Mouse (Mus musculus) frontal cortex, postnatal 25 days (tissue): ENCODE measurements around the gene Duxbl1.
"Not testable (repeated sequence)": the region's sequence is repeated elsewhere in the genome, so short reads cannot be mapped to it uniquely, and the experiment has no call there.

Source experiments
- DNase-seq, 2 experiments: peaks; one replicate each; pipeline ENCODE4 v3.0.0; 2022; ENCODE audit warnings: low spot score in 2 of 2

Gene Duxbl1

DNA sequence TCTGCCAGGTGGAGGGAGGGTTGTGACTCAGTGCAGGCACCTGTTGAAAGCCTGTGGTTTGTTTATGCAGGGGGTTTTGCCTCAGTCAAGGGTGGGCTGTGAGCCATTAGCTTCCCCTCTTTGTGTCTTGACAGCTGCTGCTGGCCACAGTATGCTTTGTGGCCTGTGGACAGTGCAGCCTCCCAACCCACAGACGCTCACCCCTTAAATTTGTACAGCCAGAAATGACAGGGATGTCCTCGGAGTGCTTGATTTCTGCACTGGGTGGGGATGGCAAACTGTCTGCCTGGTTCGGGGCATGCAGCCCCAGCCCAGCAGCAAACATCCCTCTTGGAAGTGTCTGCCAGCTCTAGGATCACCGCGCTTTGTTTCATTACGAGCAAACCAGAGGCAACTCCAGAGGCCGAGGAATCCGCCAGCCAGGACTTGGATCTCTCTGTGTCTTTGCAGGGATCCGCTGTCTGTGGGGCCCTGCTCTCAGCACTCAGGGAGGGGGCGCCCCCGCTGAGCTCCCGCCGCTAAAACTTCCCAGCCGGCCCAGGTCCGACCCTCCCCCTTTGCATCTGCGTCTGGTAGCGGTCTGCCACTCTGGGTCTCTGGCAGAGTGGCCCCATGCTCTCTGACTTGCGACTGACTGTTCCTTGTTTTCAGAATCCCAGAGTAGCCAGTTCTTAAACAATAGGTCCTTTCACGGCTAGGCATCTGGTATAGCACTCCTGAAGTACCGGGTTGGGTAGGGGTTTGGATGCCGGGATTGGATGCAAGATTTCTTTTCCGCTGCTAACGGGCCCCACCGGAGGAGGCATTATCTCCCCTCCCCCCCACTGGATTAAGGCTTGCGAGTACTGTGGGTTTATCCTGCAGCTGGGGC is at the start of gene Duxbl1:
Gene Duxbl1 (plus strand): TSS at position 207 of the 871 bp plus-strand sequence.
- DNase-seq, result not testable (repeated sequence)

DNA sequence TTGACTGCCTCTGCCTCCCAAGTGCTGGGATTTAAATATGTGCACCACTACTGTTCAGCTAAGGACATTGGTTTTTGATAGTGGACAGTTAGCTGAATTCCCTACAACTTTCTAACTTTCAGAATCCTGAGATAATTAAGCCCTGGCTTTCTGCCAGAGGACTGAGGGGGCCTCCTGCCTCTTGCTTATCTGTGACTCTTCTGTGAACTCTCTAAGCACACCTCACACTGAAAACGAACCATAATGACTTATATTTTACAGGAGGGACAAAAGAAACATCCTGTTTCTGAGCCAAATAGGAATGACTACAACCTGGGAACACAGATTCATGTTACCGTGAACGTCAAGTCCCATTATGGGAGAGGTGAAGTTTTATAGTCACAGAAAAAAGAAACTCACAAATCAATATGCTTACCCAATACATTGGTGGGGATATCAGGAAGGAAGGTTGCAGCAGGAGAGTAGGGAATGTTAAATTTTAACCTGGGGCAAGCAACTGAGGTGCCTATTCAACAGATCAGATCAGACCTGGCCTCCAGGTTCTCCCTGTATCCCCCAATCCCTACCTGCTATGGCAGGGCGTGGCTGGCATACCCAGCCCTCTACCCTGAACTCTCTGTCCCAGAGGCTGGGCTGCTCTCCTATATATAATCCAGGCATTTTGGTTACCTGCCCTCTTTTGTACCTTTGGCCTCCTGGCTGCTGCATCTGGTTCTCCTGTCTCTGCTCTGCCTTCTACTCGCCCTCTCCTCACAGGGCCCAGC is 41.3 kb upstream of the Duxbl1 start:
- DNase-seq, result not testable (repeated sequence)

DNA sequence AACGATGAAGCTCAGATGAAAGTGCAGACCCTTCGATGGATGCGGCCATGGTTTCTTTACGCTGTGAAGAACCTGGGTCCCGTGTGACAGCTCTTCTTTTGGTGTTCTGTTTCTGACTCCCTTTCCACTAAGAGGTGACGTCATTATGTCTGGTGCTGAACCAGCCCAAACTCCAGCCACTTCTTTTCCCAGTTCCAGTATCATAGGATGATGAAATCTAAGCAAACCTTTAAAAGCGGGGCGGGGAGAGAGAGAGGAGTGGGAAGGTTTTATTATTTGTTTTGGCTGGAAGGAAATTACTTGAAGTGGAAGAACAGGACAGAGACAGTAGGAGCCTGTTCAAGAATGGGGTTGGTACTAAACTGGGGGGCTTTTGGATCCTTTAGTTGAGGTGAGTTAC is 40.4 kb upstream of the Duxbl1 start, which contains the start of gene Cphx1:
Gene Cphx1 (plus strand): TSS at position 301 of the 400 bp plus-strand sequence.
- DNase-seq, result not testable (repeated sequence)

DNA sequence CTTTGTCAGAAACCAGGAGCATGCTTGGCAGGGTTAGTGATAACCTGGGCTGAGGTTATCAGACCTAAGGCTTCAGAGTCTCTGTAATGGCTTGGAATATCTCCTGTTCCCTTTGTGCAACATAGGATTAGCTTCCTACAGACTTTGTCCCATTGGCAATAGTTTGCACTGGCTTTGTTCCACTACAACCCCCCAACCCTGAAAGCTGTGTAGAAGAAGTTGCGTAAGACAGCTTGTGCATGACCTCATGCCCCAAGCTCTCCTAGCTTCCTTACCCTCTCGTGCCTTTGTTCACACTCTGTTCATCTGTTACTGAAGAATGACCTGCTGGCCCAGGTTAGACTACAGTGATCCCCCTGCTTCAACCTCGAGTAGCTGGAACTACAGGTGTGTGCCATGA is 20.5 kb upstream of the Duxbl1 start:
- DNase-seq, result not testable (repeated sequence)

DNA sequence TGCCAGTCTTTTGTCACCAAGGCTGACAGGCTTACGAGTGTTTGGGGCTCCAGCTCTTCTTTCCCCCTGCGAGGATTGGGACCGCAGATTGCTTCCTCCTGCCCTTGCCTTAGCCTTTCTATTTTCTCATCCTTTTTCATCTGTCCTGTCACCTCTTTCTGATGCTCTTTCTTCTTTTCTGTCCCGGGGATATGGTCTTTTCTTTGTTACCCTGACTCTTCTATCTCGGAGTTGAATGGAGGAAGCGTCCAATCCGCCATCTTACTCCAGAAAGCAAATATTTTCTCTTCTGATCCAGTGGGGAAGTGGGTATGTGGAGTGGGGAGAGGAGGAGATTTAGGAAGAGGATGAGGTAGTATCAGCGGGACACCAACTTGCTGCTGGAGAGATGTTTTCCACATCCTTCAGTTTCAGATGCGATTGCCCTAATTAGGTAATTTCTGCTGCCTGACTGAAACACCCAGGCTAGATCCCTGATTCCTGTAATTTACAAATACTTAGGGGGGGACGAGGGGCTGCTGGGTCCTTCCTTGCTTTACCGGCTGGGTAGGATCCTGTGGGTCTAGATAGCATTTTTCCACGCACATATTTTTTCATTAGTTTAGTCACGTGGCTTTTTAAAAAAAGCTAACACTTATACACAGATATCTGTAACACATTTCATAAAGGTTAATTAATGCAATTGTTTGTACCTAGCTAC is 1.0 kb downstream of the Duxbl1 start:
- DNase-seq, result not testable (repeated sequence)

DNA sequence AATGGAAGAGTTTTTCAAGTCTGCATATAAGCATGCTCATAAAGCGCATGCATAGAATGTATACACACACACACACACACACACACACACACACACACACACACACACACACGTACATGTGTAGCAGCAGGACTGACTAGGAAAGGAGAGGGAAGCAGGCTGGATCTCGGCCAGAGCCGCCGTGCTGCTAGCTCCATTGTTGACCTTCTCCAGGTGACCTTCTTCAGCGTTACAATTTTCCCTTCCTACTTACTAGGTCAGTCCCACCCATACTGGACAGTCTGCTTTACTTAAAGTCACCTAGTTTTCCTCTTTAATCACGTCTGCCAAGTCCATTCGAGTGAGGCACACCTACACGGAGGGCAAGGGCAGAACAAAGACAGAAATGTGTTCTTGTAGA is 3.5 kb downstream of the Duxbl1 start:
- not testable (repeated sequence) for DNase-seq

DNA sequence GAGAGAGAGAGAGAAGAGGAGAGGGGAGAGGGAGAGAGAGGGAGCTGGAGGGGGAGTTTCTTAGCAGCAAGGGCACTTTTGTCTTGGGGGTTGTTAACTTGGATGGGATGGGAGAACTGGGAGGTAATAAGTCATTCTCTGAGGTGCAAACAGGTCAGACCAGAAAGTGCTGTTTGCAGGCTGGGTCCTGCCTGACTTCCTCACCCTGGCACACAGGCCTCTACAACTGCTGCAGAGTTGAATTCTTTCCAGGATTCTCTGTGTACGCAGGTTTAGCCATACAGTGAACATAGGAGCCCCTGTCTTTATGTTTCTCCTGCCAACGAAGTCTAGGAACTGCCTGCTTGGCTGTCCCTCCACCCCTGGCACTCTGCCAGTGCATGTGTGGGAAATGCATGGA is 29.1 kb downstream of the Duxbl1 start:
- not testable (repeated sequence) for DNase-seq

DNA sequence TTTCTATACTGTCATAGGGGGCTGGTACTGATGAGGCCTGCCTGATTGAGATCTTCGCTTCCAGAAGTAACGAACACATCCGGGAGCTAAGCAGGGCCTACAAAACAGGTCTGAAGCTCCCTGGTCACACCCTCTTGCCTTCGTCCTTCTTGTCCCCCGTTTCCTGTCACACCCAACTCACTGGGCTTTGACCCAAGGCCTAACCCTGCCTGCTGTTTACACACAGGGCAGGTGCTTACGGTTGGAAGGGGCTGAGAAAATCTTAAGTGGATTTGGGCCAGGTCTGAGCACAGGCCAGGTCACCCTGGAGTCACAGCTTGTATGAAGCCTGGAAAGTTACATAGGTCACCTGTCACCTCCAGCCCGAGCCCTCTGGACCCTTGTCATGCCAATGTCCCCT is 38.0 kb downstream of the Duxbl1 start:
- DNase-seq, result not testable (repeated sequence)

DNA sequence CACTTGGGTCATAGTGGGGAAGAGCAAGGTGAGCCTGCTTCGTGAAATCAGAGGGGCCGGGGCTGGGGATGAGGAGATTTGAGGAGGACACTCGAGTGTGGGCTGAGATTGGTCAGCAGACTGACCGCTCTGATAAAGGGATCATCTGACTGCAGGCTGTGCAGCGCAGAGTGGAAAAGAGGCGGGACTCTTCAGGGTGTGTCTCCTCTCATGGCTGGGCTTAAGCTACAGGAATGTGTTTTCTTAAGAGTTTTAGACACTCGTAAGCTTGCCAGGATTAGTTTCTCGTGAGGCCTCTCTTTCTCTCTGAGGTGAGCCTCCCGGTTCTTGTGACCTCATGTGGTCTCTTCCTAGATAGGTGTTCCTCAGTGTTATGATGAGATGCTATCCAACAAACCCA is 43.2 kb downstream of the Duxbl1 start:
- DNase-seq, result not testable (repeated sequence)

DNA sequence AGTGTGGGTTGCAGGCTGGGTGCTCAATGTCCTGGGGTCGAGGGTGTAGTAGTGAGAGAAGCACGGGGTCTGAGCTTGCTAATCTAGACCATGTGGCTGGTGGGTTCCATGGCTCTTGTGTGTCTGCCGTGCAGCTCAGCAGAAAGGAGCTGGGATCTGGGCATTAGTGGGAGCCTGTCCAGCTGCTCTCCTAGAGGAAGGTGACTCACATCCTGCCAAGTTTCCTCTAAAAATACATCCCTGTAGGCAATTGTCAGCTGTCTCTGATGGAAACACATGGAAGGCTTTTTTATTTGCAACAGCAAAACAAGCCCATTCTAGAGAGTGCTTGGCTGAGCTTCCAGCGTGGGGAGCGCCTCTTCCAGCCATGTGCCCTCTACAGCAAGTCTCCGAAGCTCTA is 44.5 kb downstream of the Duxbl1 start:
- not testable (repeated sequence) for DNase-seq

DNA sequence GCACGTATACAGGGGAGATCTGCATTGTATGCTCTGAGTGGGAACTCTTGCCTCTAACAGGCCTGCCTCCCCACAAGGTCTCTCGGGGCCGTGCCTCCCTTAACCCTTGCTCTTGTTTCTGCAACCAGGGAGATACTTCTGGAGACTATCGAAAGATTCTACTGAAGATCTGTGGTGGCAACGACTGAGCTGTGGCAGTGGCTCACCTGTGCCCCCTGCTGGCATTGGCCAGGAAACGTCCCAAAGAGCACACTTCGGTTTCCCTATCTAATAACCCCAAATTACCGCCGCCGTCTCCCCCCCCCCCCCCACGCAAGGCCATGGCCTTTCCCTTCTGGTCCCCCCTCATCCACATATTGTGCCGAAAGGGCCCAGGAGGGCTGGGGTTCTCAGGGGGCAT is 47.3 kb downstream of the Duxbl1 start:
- not testable (repeated sequence) for DNase-seq

DNA sequence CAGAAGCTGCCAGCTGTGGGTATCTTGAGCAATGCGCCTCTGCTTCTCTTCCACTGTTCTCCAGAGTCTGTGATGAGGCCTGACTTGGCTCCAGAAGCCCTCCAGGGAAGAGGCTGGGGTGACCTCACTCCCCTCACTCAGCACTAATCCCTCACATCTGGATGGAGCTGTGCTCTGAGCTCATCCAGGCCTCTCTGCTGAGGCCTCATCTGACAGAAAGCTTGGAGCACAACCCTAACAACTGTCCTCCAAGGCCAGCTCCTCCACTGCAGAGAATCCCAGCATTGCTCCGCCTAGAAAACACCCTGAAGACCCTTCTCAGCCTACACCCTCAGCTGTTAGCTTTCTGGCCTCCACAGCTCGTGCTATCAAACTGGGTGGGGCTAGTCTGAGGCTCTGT is 56.0 kb downstream of the Duxbl1 start:
- not testable (repeated sequence) for DNase-seq

DNA sequence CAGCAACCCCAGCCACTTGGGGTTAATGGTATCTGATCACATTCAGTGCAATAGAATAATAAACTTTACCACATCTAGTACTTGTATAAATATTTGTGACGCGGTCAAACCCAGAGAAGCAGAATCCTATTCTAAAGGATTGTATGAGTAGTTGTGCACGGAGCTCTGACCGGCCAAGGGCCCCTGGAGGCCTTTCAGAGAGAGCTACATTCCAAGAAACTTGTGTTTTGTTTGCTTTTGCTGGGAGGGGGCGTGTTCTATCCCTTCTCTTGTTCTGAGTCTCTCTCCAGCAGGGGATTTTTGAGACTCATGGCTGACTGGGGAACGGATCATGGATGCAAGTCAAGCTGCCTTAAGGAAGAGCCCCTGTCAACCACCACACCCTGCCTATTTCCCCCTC is 57.1 kb downstream of the Duxbl1 start:
- not testable (repeated sequence) for DNase-seq
